Mouse (Mus musculus) midbrain, embryonic 13.5 days (tissue): ENCODE measurements around the gene Pank3. TPM values are rescaled to one million over a fixed set of nuclear protein-coding genes. Genes with fewer than 3 reads are reported as not detected.
A peak's percentile ranks its signal among the peaks of the same experiment; 100 is the strongest.

Source experiments
- ATAC-seq: fragments of 200-750 bp; cut with Nextera tagmentation; 2 replicates; pipeline ENCODE4 v1.8.0; 2017; ENCODE audit warnings: mild to moderate bottlenecking, moderate TSS enrichment, moderate library complexity
- H3K27ac ChIP-seq: fragments of 300-500 bp; sonication (generic); 2 replicates; pipeline ENCODE4 v1.5.1; 2015; ENCODE audit warnings: inconsistent platforms, mild to moderate bottlenecking, moderate library complexity
- H3K27me3 ChIP-seq: fragments of 300-500 bp; sonication (generic); 2 replicates; pipeline ENCODE4 v1.6.1; 2015; ENCODE audit warnings: mild to moderate bottlenecking, inconsistent platforms
- H3K36me3 ChIP-seq: fragments of 300-500 bp; sonication (generic); 2 replicates; pipeline ENCODE4 v1.6.1; 2015; ENCODE audit warnings: mild to moderate bottlenecking, inconsistent platforms
- H3K4me1 ChIP-seq: fragments of 300-500 bp; sonication (generic); replicated peaks from 2 replicates; pipeline ENCODE4 v1.6.1; 2015; ENCODE audit warnings: inconsistent platforms
- H3K4me2 ChIP-seq: fragments of 300-500 bp; sonication (generic); replicated peaks from 2 replicates; pipeline ENCODE4 v1.6.1; 2015; ENCODE audit warnings: moderate library complexity, mild to moderate bottlenecking, inconsistent platforms
- H3K4me3 ChIP-seq: fragments of 300-500 bp; sonication (generic); replicated peaks from 2 replicates; pipeline ENCODE4 v1.5.1; 2015; ENCODE audit warnings: mild to moderate bottlenecking, inconsistent platforms
- H3K9ac ChIP-seq: fragments of 300-500 bp; sonication (generic); replicated peaks from 2 replicates; pipeline ENCODE4 v1.6.1; 2015; ENCODE audit warnings: mild to moderate bottlenecking, inconsistent platforms
- H3K9me3 ChIP-seq: fragments of 300-500 bp; sonication (generic); 2 replicates; pipeline ENCODE4 v1.6.1; 2016; ENCODE audit warnings: mild to moderate bottlenecking, inconsistent platforms
- WGBS: fragments of 180-500 bp; shearing (Covaris S2); methylation state at CpG from one replicate; pipeline ENCODE4 v1.1.7; 2015; 5-methylcytosine and 5-hydroxymethylcytosine counted together
- polyA plus RNA-seq: library from polyadenylated mRNA; unstranded; fragments of >200 nt; fragmentation: Nextera tagmentation; extraction: Ambion mirVana; gene quantifications from 2 replicates; pipeline ENCODE4 v1.2.1, GENCODE M21; 2015

Pank3 gene
- polyA plus RNA-seq, 1 experiment from 2014 or later: 22.4 TPM

- Histone ChIP-seq H3K9ac (no peak overlapping the region), H3K4me3 (no peak overlapping the region), H3K4me2 (no peak overlapping the region), H3K9me3 (no peaks in the 10 kb centered on the region), H3K27ac (no peak overlapping the region), H3K4me1 (no peaks in the 10 kb centered on the region), H3K27me3 (no peaks in the 10 kb centered on the region), H3K36me3 (no peaks in the 10 kb centered on the region)
- 46% methylated on average over 6 of the region's 6 CpGs for WGBS
- ATAC-seq: no peak
Observed at GRCm38 (mm10) chr11:35755546-35755945, 13.7 kb upstream of the Pank3 start.

- Histone ChIP-seq H3K9ac (no peak overlapping the region), H3K27ac (no peak overlapping the region), H3K9me3 (no peaks in the 10 kb centered on the region), H3K4me2 (no peak overlapping the region), H3K27me3 (no peaks in the 10 kb centered on the region), H3K36me3 (no peaks in the 10 kb centered on the region), H3K4me3 (no peak overlapping the region), H3K4me1 (no peaks in the 10 kb centered on the region)
- WGBS: 86% methylated on average over 11 of the region's 11 CpGs
- no peak for ATAC-seq
Observed at GRCm38 (mm10) chr11:35756411-35757303, 12.6 kb upstream of the Pank3 start.

- WGBS: 85% methylated on average over 7 of the region's 7 CpGs
- no peak overlapping the region for H3K9ac ChIP-seq
- H3K4me1 ChIP-seq: no peaks in the 10 kb centered on the region
- H3K4me3 ChIP-seq: no peak overlapping the region
- no peak overlapping the region for H3K4me2 ChIP-seq
- H3K27ac ChIP-seq: no peak overlapping the region
- ATAC-seq: no peak
- no peaks in the 10 kb centered on the region for H3K36me3 ChIP-seq
- H3K27me3 ChIP-seq: no peaks in the 10 kb centered on the region
- no peaks in the 10 kb centered on the region for H3K9me3 ChIP-seq
Observed at GRCm38 (mm10) chr11:35760001-35760626, 9.2 kb upstream of the Pank3 start.

DNA sequence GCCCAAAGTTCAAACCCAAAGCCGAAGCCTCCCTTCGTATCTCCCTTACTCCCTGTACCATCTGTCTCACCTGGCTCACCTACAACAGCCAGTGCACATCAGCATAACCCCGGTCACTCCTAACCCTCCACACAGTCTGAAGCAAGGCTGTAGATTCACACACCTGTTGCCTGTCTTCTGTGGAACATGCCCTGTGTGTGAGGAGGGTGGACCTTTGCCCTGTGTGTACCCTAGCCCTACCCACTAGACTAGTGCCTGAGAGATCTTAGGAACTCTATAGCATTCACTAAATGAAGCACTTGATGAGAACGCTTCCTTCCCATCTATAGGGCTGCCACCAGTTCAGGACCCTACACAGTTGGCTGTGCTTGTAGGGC, 8.7 kb upstream of the Pank3 start:
- no peak for ATAC-seq
- H3K4me2 ChIP-seq: no peak overlapping the region
- H3K27ac ChIP-seq: no peak overlapping the region
- H3K9ac ChIP-seq: no peak overlapping the region
- H3K27me3 ChIP-seq: no peaks in the 10 kb centered on the region
- H3K4me1 ChIP-seq: no peaks in the 10 kb centered on the region
- no peak overlapping the region for H3K4me3 ChIP-seq
- H3K9me3 ChIP-seq: no peaks in the 10 kb centered on the region
- no peaks in the 10 kb centered on the region for H3K36me3 ChIP-seq
- 97% methylated on average over 4 of the region's 4 CpGs for WGBS

GRCm38 (mm10) chr11:35766845-35767244, 2.4 kb upstream of the Pank3 start:
- peaks cover 15% of the 10 kb centered on the region for H3K4me1 ChIP-seq
- no peak for ATAC-seq
- H3K27ac ChIP-seq: no peak overlapping the region
- H3K4me3 ChIP-seq: no peak overlapping the region
- H3K4me2 ChIP-seq: no peak overlapping the region
- H3K27me3 ChIP-seq: no peaks in the 10 kb centered on the region
- H3K36me3 ChIP-seq: no peaks in the 10 kb centered on the region
- 93% methylated on average over 5 of the region's 5 CpGs for WGBS
- no peaks in the 10 kb centered on the region for H3K9me3 ChIP-seq
- no peak overlapping the region for H3K9ac ChIP-seq

DNA sequence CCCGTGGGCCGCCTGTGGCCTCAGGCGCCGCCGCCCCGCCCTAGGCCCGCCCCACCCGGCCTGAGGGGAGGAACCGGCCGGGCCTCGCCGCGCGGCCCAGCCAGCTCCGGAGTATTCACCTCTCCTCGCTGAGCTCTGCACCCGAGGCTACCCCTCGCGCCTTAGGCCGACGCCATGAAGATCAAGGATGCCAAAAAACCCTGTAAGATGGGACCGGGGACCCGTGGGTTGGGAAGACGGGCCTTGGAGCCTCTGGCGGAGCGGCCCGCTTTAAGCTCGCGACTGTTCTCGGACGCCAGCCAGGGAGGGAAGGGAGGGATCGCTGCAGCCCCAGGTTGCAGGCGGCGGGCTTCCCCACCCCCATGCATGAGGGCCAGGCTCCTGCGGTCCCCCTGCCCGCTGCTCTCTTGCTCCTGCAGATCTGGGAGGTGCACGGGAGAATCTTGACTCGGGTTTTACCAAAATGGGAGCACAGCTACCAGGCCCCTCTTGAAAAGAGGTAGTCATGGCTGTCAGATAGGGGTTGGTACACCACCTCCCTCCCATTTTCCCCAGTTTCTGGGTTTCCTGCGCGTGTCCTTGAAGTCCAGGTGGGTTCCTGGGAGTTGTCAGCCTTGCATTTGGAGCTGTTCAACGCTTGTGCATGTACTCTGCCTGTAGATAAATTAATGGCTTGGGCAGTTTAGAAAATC, 608 bp downstream of the Pank3 start:
- peaks cover 24% of the 10 kb centered on the region for H3K4me1 ChIP-seq
- under 1% methylated on average over 38 of the region's 41 CpGs for WGBS
- H3K9ac ChIP-seq: peak overlapping the region; percentile 98
- peak overlapping the region; percentile 95 for H3K4me3 ChIP-seq
- H3K27me3 ChIP-seq: no peaks in the 10 kb centered on the region
- peaks cover 5% of the 10 kb centered on the region; the same call in 1 of the 2 replicates for H3K36me3 ChIP-seq
- peak overlapping the region; percentile 93 for H3K27ac ChIP-seq
- no peaks in the 10 kb centered on the region for H3K9me3 ChIP-seq
- peak; percentile 89 for ATAC-seq
- H3K4me2 ChIP-seq: peak overlapping the region; percentile 80

- Histone ChIP-seq H3K4me1 (peaks cover 24% of the 10 kb centered on the region), H3K9ac (peak overlapping the region; percentile 98), H3K36me3 (peaks cover 5% of the 10 kb centered on the region; the same call in 1 of the 2 replicates), H3K4me3 (peak overlapping the region; percentile 95), H3K4me2 (peak overlapping the region; percentile 80), H3K27me3 (no peaks in the 10 kb centered on the region), H3K9me3 (no peaks in the 10 kb centered on the region), H3K27ac (no peak overlapping the region)
- ATAC-seq: no peak
- WGBS: 73% methylated on average over 9 of the region's 9 CpGs
Observed at GRCm38 (mm10) chr11:35770741-35771504, 1.6 kb downstream of the Pank3 start.

- ATAC-seq: no peak
- WGBS: 97% methylated on average over 3 of the region's 3 CpGs
Observed at GRCm38 (mm10) chr11:35775606-35776005, 6.3 kb downstream of the Pank3 start.

DNA sequence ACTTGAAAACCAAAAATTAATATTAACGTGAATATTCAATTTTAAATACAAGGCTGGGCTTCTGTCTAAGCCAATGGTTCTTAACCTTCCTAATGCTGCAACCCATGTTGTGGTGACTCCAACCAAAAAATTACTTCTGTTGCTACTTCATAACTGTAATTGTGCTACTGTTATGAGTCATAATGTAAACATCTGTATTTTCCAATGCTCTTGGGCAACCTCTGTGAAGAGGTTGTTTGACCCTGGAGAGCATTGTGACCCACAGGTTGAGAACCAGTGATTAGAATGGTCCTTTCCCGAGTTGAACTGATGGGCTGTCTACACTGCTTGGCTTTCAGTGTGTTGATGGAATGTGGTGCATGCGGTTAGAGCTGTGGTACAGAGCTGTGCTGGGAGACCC, 7.2 kb downstream of the Pank3 start:
- H3K4me1 ChIP-seq: peaks cover 13% of the 10 kb centered on the region
- H3K36me3 ChIP-seq: peaks cover 41% of the 10 kb centered on the region
- no peak for ATAC-seq
- no peaks in the 10 kb centered on the region for H3K9me3 ChIP-seq
- WGBS: 92% methylated on average over 3 of the region's 3 CpGs
- H3K9ac ChIP-seq: no peak overlapping the region
- no peak overlapping the region for H3K27ac ChIP-seq
- H3K4me2 ChIP-seq: no peak overlapping the region
- H3K4me3 ChIP-seq: no peak overlapping the region
- H3K27me3 ChIP-seq: no peaks in the 10 kb centered on the region

More at GRCm38 (mm10) chr11:35775606-35776005, 6.3 kb downstream of the Pank3 start:
- Histone ChIP-seq H3K27ac (no peak overlapping the region), H3K4me3 (no peak overlapping the region), H3K4me1 (peaks cover 21% of the 10 kb centered on the region), H3K9ac (no peak overlapping the region), H3K9me3 (no peaks in the 10 kb centered on the region), H3K27me3 (no peaks in the 10 kb centered on the region), H3K4me2 (no peak overlapping the region), H3K36me3 (peaks cover 40% of the 10 kb centered on the region)

DNA sequence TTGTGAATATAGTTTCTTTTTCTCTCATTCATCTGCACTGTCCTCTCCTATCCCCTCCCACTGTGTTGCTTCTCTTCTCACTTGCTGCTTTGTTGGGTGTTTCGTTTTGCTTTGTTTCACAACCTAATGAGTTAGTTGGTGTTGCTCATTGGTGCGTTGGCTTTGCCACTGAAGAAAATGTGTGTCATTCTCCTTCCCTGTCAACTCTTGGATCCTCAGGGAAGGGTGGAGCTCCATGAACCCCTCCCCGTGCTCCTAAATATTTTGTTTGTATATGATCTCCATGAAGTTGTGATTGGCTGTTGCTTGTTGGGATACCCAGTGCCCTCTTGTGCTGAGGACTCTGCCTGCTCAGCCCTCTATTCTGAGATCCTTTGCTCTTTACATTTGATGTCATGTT, 11.1 kb downstream of the Pank3 start:
- Histone ChIP-seq H3K27me3 (no peaks in the 10 kb centered on the region), H3K4me3 (no peak overlapping the region), H3K4me1 (no peaks in the 10 kb centered on the region), H3K9ac (no peak overlapping the region), H3K27ac (no peak overlapping the region), H3K9me3 (no peaks in the 10 kb centered on the region), H3K4me2 (no peak overlapping the region), H3K36me3 (peaks cover 75% of the 10 kb centered on the region)
- ATAC-seq: no peak
- WGBS: 85% methylated on average over 3 of the region's 3 CpGs

DNA sequence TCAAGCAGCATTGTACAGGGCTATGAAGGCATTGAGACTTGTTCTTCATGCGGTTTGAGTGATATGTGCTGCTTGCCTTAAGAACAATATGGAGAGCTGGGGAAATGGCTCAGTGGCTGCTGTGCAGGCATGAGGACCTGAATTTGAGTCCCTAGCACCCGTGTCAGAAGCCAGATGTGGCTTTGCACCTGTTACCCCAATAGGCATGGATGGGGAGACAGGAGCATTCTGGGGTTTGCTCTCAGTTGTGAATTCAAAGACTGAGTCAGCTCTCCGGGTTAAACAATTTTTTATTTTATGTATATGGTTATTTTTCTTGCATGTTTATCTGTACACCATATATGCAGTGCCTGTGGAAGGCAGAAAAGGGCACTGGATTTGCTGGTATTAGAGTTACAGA, 13.2 kb downstream of the Pank3 start:
- Histone ChIP-seq H3K27me3 (no peaks in the 10 kb centered on the region), H3K4me1 (no peaks in the 10 kb centered on the region), H3K4me3 (no peak overlapping the region), H3K27ac (no peak overlapping the region), H3K36me3 (peaks cover 72% of the 10 kb centered on the region), H3K9me3 (no peaks in the 10 kb centered on the region), H3K9ac (no peak overlapping the region), H3K4me2 (no peak overlapping the region)
- ATAC-seq: no peak
- WGBS: 98% methylated on average over 3 of the region's 3 CpGs
